Mouse (Mus musculus) heart, adult 2 months (tissue): ENCODE results near the gene Acvr1.

ENCODE experiments used
- CTCF ChIP-seq: fragments of 200-600 bp; IDR thresholded peaks from 2 replicates; pipeline ENCODE4 v1.8.1; 2022; ENCODE audit warnings: antibody characterized with exemption, mild to moderate bottlenecking, moderate library complexity
- EP300 ChIP-seq: fragments of 200-500 bp; IDR thresholded peaks from 2 replicates; pipeline ENCODE4 v1.6.1; 2011; ENCODE audit warnings: low read depth, low read length, control low read depth; ENCODE audit not compliant: insufficient read depth
- POLR2A ChIP-seq: fragments of 200-500 bp; IDR thresholded peaks from 2 replicates; pipeline ENCODE4 v1.6.1; 2011; ENCODE audit warnings: mild to moderate bottlenecking, low read depth, low read length, control low read depth; ENCODE audit not compliant: insufficient read depth

- TF ChIP-seq EP300: no peak
- no peak for TF ChIP-seq POLR2A
- no peak for TF ChIP-seq CTCF
Measured at GRCm38 (mm10) chr2:58601382-58601781, 34.4 kb upstream of the Acvr1 start.
